Mouse (Mus musculus): ENCODE data around the gene Zfp358.

DNA sequence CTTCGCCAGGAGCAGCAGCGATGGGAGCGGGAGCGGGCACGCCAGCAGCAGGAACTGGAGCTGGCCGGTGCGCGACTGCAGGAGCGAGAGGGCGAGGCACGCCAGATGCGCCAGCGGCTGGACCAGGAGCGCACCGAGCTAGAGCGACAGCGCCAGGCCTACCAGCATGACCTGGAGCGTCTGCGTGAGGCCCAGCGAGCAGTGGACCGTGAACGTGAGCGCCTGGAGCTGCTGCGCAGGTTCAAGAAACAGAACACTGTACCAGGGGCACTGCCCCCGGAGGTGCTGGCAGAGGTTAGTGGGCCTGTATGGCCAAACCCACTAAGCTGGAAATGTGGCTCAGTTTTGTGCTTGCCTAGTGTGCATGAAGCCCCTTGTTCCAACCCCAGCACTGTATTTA is 40.9 kb upstream of the Zfp358 start:
- TF ChIP-seq CTCF (IDR thresholded peaks at IDR 0.05) = no peak
- no peak for TF ChIP-seq EP300 (IDR thresholded peaks at IDR 0.05)

Data from lung, postnatal 0 days (tissue).